Mouse (Mus musculus) E14TG2a.4 (cell line): ENCODE measurements around the gene Khsrp.
A peak's percentile ranks its signal among the peaks of the same experiment; 100 is the strongest.

Experiments used
- H3K27me3 ChIP-seq: 2 replicates; pipeline ENCODE4 v1.6.1; 2014; ENCODE audit warnings: low read length, control low read depth; ENCODE audit not compliant: insufficient read depth
- H3K36me3 ChIP-seq: 2 replicates; pipeline ENCODE4 v1.6.1; 2014; ENCODE audit warnings: low read length, control low read depth; ENCODE audit not compliant: insufficient read depth
- H3K4me1 ChIP-seq: replicated peaks from 2 replicates; pipeline ENCODE4 v1.6.1; 2014; ENCODE audit warnings: low read depth, low read length, control low read depth
- H3K4me3 ChIP-seq: replicated peaks from 2 replicates; pipeline ENCODE4 v1.5.1; 2014; ENCODE audit warnings: mild to moderate bottlenecking, low read length
- H3K9me3 ChIP-seq: 2 replicates; pipeline ENCODE4 v1.6.1; 2014; ENCODE audit warnings: low read length, control low read depth
- CTCF ChIP-seq: conservative IDR thresholded peaks from 2 replicates; pipeline ENCODE4 v1.5.1; 2014; ENCODE audit warnings: low read length
- NANOG ChIP-seq: IDR thresholded peaks from 2 replicates; pipeline ENCODE4 v1.6.1; 2014; ENCODE audit warnings: borderline replicate concordance, low read length, mixed read lengths
- POU5F1 ChIP-seq: IDR thresholded peaks from 2 replicates; pipeline ENCODE4 v1.6.1; 2014; ENCODE audit warnings: low read length, borderline replicate concordance

Gene Khsrp

DNA sequence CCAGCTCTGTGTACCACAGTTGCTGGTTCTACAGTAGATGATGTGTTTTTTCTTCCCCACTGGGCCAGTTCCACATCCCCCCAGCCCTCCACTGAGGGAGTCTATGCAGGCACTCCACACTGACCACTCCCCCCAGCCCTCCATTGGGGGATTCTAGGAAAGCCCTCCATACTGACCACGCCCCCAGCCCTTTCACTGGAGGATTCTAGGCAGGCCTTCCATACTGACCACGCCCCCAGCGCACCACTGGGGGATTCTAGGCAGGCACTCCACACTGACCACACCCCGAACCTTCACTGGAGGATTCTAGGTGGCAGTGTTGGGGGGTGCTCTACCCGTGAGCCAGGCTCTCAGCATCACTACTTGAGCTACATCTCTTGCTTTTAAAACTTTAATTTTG lies 16.1 kb upstream of the Khsrp start:
- Histone ChIP-seq H3K4me3 (peak overlapping the region; percentile 30; the same call in 1 of the 2 replicates), H3K9me3 (no peaks in the 10 kb centered on the region), H3K36me3 (peaks cover 9% of the 10 kb centered on the region), H3K27me3 (peaks cover 14% of the 10 kb centered on the region), H3K4me1 (peaks cover 15% of the 10 kb centered on the region)
- TF ChIP-seq POU5F1 (no peak), NANOG (no peak), CTCF (no peak)

DNA sequence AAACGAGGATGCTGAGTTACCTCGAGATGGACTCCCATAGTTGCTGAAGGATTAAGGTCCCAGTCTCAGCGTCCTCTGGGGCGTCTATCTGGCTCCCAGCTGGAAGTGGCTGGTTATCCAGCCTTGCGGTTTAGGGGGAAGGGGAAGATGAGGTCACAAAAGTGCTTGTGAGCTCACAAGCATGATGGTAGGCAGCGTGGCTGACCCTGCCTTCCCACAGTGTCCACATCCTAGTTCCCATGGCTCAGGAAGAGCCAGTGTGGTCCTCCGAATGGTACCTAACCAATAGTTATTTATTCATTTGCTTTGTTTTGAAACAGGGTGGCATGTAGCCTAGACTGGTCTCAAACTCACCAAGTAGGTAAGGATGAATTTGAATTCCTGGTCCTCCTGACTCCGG lies 10.2 kb upstream of the Khsrp start, which contains the start of gene Slc25a41:
TSS of gene Slc25a41 (minus strand) at position 101 of the 400 bp plus-strand sequence.
- TF ChIP-seq POU5F1 (no peak), CTCF (no peak), NANOG (no peak)
- Histone ChIP-seq H3K4me3 (no peak within 1 kb of the TSS), H3K4me1 (peaks cover 25% of the 10 kb centered on the region), H3K36me3 (no peaks in the 10 kb centered on the region), H3K9me3 (no peaks in the 10 kb centered on the region), H3K27me3 (peaks cover 37% of the 10 kb centered on the region)

DNA sequence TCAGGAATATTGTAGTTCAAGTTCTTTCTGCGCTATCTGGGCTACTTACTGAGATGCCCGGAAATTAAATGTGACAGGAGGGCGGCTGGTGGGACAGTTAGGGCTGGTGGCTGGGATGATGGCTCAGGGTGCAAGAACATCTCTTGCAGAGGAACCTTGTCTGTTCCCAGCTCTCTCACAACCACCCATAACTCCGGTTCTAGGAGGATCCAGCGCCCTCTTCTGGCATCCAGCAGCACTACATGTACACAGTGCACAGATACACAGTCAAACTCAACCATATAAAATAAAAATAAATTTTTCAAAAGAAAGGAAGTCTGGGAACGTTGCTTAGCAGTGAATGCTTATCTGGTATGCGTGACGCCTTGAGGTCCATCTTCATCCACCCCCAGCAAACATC lies 7.7 kb upstream of the Khsrp start:
- H3K4me3 ChIP-seq = peak overlapping the region; percentile 63
- H3K36me3 ChIP-seq = no peaks in the 10 kb centered on the region
- H3K9me3 ChIP-seq = no peaks in the 10 kb centered on the region
- peaks cover 30% of the 10 kb centered on the region for H3K27me3 ChIP-seq
- H3K4me1 ChIP-seq = peaks cover 22% of the 10 kb centered on the region
- TF ChIP-seq NANOG = no peak
- peak; percentile 83 for TF ChIP-seq CTCF

GRCm38 (mm10) chr17:57032854-57033253 lies 1.5 kb upstream of the Khsrp start:
- H3K36me3 ChIP-seq = peaks cover 20% of the 10 kb centered on the region
- no peaks in the 10 kb centered on the region for H3K9me3 ChIP-seq
- H3K4me1 ChIP-seq = peaks cover 46% of the 10 kb centered on the region
- no peak for TF ChIP-seq NANOG
- no peak for TF ChIP-seq CTCF
- TF ChIP-seq POU5F1 = no peak
- H3K4me3 ChIP-seq = peak overlapping the region; percentile 90
- H3K27me3 ChIP-seq = peaks cover 10% of the 10 kb centered on the region

- Histone ChIP-seq H3K36me3 (peaks cover 30% of the 10 kb centered on the region), H3K27me3 (peaks cover 6% of the 10 kb centered on the region), H3K4me3 (peak overlapping the region; percentile 93), H3K9me3 (no peaks in the 10 kb centered on the region), H3K4me1 (peaks cover 54% of the 10 kb centered on the region)
- TF ChIP-seq NANOG = peak; percentile 6; the same call in 1 of the 2 replicates
- TF ChIP-seq POU5F1 = no peak
Measured at GRCm38 (mm10) chr17:57031661-57032420, 519 bp upstream of the Khsrp start.

DNA sequence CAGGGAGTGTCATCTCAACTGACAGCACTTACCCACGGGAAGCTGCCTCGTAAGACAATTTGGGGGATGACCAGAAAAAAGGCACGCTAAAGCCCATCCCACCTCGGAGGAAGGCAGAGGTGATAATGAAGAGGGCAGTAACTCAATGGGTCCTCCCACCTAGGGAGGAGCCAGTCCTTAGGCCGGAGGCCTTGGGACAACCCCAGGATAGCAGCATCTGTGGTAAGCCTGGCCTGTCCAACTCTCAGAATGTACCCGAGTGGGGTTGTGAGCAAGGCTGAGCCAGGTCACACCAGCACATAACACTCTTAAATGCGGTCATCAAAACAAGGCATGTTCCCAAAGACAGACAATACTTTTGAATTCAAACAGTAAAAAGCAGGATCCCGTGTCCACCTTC lies 1.6 kb downstream of the Khsrp start:
- Histone ChIP-seq H3K4me3 (peak overlapping the region; percentile 93), H3K4me1 (peaks cover 61% of the 10 kb centered on the region), H3K36me3 (peaks cover 52% of the 10 kb centered on the region), H3K9me3 (no peaks in the 10 kb centered on the region), H3K27me3 (0 out of 2 replicates have a peak, but pooled peaks cover 1% of the 10 kb centered on the region)
- TF ChIP-seq CTCF = no peak
- TF ChIP-seq NANOG = no peak
- no peak for TF ChIP-seq POU5F1

DNA sequence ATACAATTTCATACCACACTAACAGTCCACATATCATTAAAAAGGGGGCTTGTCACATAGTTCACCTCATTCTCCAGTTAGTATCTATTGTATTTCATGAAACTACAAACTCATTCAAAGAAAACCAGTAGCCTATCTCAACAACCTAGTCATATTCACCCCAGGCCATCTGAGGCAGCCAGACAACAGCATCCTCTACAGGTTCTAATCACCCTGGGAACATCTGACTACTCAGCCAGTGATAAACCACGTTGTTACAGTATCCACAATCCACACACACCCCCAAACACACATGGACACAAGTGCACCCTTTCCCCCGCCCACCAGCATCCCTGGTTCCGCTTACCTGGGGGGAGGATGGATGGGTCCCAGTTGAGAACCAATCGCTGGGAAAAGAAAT lies 3.9 kb downstream of the Khsrp start:
- Histone ChIP-seq H3K4me1 (peaks cover 65% of the 10 kb centered on the region), H3K4me3 (no peak overlapping the region), H3K36me3 (peaks cover 74% of the 10 kb centered on the region), H3K27me3 (no peaks in the 10 kb centered on the region), H3K9me3 (no peaks in the 10 kb centered on the region)
- TF ChIP-seq POU5F1 (no peak), CTCF (no peak), NANOG (no peak)

GRCm38 (mm10) chr17:57020960-57021359 lies 10.4 kb downstream of the Khsrp start:
- H3K27me3 ChIP-seq = no peaks in the 10 kb centered on the region
- no peaks in the 10 kb centered on the region for H3K9me3 ChIP-seq
- H3K4me3 ChIP-seq = no peak overlapping the region
- peaks cover 36% of the 10 kb centered on the region for H3K4me1 ChIP-seq
- TF ChIP-seq POU5F1 (no peak), NANOG (no peak), CTCF (no peak)
- peaks cover 69% of the 10 kb centered on the region for H3K36me3 ChIP-seq

DNA sequence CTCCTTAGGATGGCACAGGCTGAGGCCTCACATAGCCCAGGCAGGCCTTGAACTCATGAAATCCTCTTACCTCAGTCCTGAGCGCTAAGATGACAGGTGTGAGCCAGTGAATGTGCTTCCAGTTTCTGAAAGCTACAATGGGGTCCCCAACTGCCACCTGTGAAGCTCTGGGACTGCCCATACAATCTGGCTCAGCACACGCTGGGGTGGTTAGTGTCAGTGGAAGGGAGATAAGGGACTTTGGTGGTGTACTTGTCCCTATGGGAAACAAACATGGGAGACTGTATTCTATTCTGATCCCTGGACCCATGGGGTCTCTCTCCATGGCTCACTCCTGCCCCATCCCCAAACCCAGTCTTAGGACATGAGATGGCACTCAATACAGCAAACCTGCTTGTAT lies 11.6 kb downstream of the Khsrp start:
- Histone ChIP-seq H3K4me1 (peaks cover 32% of the 10 kb centered on the region), H3K36me3 (peaks cover 56% of the 10 kb centered on the region), H3K9me3 (no peaks in the 10 kb centered on the region), H3K4me3 (no peak overlapping the region), H3K27me3 (no peaks in the 10 kb centered on the region)
- TF ChIP-seq POU5F1 (no peak), NANOG (no peak), CTCF (no peak)
